Mouse (Mus musculus) neural tube, embryonic 11.5 days (tissue): ENCODE data around the gene Ell. TPM values are rescaled to one million over a fixed set of nuclear protein-coding genes. Genes with fewer than 3 reads are reported as not detected.

Experiments used
- ATAC-seq: fragments of 200-750 bp; cut with Nextera tagmentation; 2 replicates; pipeline ENCODE4 v1.8.0; 2017; ENCODE audit warnings: moderate number of reproducible peaks, mild to moderate bottlenecking, moderate TSS enrichment, moderate library complexity; ENCODE audit not compliant: insufficient read depth, low FRiP score, low TSS enrichment
- DNase-seq: peaks from one replicate; pipeline ENCODE4 v3.0.0-alpha.2; 2015; ENCODE audit warnings: low spot score
- H3K27ac ChIP-seq: fragments of 300-500 bp; sonication (generic); 2 replicates; pipeline ENCODE4 v1.5.1; 2014; ENCODE audit warnings: low read depth, mild to moderate bottlenecking, low read length
- H3K27me3 ChIP-seq: fragments of 300-500 bp; sonication (generic); 2 replicates; pipeline ENCODE4 v1.6.1; 2014; ENCODE audit warnings: mild to moderate bottlenecking, low read length, mixed read lengths; ENCODE audit not compliant: control insufficient read depth, insufficient read depth
- H3K36me3 ChIP-seq: fragments of 300-500 bp; sonication (generic); 2 replicates; pipeline ENCODE4 v1.6.1; 2014; ENCODE audit warnings: mild to moderate bottlenecking, low read length, moderate library complexity, mixed read lengths; ENCODE audit not compliant: control insufficient read depth, insufficient read depth
- H3K4me1 ChIP-seq: fragments of 300-500 bp; sonication (generic); 2 replicates; pipeline ENCODE4 v1.6.1; 2014; ENCODE audit warnings: low read length, mixed read lengths; ENCODE audit not compliant: control insufficient read depth, insufficient read depth
- H3K4me2 ChIP-seq: fragments of 300-500 bp; sonication (generic); 2 replicates; pipeline ENCODE4 v1.6.1; 2014; ENCODE audit warnings: low read depth, mild to moderate bottlenecking, moderate library complexity
- H3K4me3 ChIP-seq: fragments of 300-500 bp; sonication (generic); 2 replicates; pipeline ENCODE4 v1.5.1; 2014; ENCODE audit warnings: low read depth, low read length
- H3K9ac ChIP-seq: fragments of 300-500 bp; sonication (generic); 2 replicates; pipeline ENCODE4 v1.6.1; 2014; ENCODE audit warnings: mild to moderate bottlenecking, low read length
- H3K9me3 ChIP-seq: fragments of 300-500 bp; sonication (generic); 2 replicates; pipeline ENCODE4 v1.6.1; 2016; ENCODE audit warnings: low read length; ENCODE audit not compliant: control insufficient read depth
- WGBS: fragments of 180-500 bp; shearing (Covaris S2); extraction: QIAGEN DNeasy Blood & Tissue Kit; methylation state at CpG from one replicate; pipeline ENCODE4 v1.1.7; 2014; 5-methylcytosine and 5-hydroxymethylcytosine counted together
- polyA plus RNA-seq: library from polyadenylated mRNA; unstranded; fragments of >200 nt; fragmentation: Nextera tagmentation; extraction: Ambion mirVana; gene quantifications from 2 replicates; pipeline ENCODE4 v1.2.1, GENCODE M21; 2014

Ell gene
- polyA plus RNA-seq, 1 experiment from 2014 or later = 18.8 TPM

DNA sequence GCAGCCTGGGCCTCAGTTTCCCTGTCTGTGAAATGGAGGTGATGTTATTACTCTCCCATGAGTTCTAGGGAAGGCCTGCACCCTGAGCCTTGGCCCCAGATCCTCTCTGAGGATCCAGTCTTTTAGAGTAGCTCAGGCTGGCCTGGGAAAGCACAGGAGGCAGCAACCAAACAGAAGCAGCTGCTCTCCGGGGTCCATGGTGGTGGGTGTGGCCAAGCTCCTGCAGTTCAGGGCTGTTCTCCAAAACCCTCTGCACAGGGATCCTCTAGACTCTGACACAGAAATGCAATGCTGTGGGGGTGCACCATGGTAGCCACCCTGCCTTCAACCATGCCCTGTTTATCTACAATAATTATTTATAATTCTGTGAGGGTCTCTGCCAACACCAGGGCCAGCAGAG is 74.5 kb downstream of the Ell start:
- H3K27ac ChIP-seq = no peak overlapping the region
- peaks cover 14% of the 10 kb centered on the region for H3K4me1 ChIP-seq
- no peak overlapping the region for H3K4me2 ChIP-seq
- H3K9ac ChIP-seq = no peak overlapping the region
- 6% methylated on average over 1 of the region's 1 CpGs for WGBS
- H3K27me3 ChIP-seq = no peaks in the 10 kb centered on the region
- no peaks in the 10 kb centered on the region for H3K36me3 ChIP-seq
- no peak for ATAC-seq
- no peak for DNase-seq
- H3K4me3 ChIP-seq = no peak overlapping the region
- H3K9me3 ChIP-seq = no peaks in the 10 kb centered on the region

DNA sequence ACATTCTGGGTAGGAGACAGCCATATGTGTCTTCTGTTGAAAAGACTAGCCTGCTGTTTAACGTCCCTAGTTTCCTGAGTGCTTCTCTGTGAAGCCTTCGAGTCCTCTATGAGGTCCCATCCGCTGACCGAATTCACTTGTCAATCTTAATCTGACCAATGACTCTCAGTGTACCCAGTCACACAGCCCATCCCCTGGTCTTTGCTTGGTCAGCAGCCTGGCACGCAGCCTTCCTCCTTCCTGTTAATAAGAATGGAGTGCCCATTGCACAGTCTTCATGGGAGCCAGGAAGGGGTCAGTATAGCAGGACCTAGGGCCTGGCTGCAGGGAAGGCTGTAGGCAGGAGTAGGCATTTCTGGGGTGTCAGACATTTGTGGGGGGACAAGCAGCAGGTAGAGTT is 75.2 kb downstream of the Ell start:
- H3K27me3 ChIP-seq = no peaks in the 10 kb centered on the region
- H3K9ac ChIP-seq = peak overlapping the region; percentile 8; the same call in 1 of the 2 replicates
- H3K4me3 ChIP-seq = no peak overlapping the region
- 76% methylated on average over 5 of the region's 5 CpGs for WGBS
- DNase-seq (no peak), ATAC-seq (no peak)
- no peaks in the 10 kb centered on the region for H3K36me3 ChIP-seq
- no peak overlapping the region for H3K4me2 ChIP-seq
- H3K9me3 ChIP-seq = no peaks in the 10 kb centered on the region
- 0 out of 2 replicates have a peak, but pooled peaks cover 8% of the 10 kb centered on the region for H3K4me1 ChIP-seq
- H3K27ac ChIP-seq = no peak overlapping the region

DNA sequence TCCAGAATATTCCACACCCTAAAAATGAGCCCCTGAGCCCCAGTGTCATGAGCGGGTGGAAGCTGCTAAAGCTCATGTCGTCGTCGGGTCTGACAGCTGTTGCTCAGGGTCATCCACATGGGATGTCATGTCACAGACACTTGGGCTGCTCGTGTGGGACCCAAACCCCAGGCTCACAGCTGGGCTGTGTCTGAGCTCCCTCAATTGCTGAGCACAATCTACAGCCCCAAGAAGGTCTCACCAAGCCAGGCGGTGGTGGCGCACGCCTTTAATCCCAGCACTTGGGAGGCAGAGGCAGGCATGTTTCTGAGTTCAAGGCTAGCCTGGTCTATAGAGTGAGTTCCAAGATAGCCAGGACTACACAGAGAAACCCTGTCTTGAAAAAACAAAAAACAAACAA is 76.0 kb downstream of the Ell start:
- H3K4me3 ChIP-seq = no peak overlapping the region
- H3K36me3 ChIP-seq = no peaks in the 10 kb centered on the region
- DNase-seq (no peak), ATAC-seq (no peak)
- no peaks in the 10 kb centered on the region for H3K9me3 ChIP-seq
- H3K27ac ChIP-seq = no peak overlapping the region
- H3K27me3 ChIP-seq = no peaks in the 10 kb centered on the region
- 88% methylated on average over 8 of the region's 8 CpGs for WGBS
- 0 out of 2 replicates have a peak, but pooled peaks cover 8% of the 10 kb centered on the region for H3K4me1 ChIP-seq
- no peak overlapping the region for H3K9ac ChIP-seq
- no peak overlapping the region for H3K4me2 ChIP-seq

DNA sequence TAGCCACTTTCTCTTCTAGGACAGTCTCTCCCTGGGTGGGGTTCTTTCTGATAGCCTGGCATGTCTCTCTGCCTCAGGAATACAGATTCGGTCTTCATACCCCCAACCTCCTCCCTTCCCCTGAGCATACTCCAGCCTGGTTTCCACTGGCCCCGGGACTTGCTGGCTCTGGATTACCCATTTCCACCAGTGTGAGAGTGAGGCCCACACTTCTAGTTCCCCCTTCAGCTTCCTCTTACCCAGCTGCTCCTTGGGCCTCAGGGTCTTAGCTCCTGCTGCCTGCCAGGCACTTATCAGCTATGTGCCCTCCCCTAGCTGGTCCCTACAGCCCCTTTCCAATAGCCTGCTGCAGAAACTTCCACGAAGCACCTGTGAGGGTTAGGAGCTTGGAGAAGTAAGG is 76.6 kb downstream of the Ell start, which contains the start of gene Lrrc25:
Gene Lrrc25 (plus strand): TSS at position 262 of the 400 bp plus-strand sequence.
- Histone ChIP-seq H3K9me3 (no peaks in the 10 kb centered on the region), H3K27me3 (no peaks in the 10 kb centered on the region), H3K4me1 (0 out of 2 replicates have a peak, but pooled peaks cover 4% of the 10 kb centered on the region), H3K4me3 (no peak within 1 kb of the TSS), H3K36me3 (no peaks in the 10 kb centered on the region), H3K4me2 (no peak within 1 kb of the TSS), H3K9ac (no peak within 1 kb of the TSS), H3K27ac (no peak within 1 kb of the TSS)
- 80% methylated on average over 3 of the region's 3 CpGs for WGBS
- ATAC-seq (no peak), DNase-seq (no peak)

DNA sequence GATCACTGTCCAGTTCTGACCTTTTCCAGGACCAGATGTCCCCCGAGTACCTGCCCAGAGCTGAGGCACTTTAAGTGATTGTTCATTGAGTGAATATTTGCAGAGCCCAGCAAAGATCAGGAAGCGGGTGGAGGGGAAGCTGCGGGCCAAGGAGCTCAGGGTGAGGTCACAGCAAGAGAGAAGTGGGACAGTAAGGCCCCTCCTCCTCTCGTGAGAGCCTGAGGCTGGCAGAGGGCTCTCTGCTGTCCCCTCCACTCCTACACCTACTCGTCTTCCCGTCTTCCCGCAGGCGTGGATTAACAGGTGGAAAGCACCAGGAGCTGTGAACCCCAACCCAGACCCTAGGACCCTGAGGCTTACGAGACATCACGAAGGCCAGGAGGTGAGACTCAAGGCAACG is 77.4 kb downstream of the Ell start:
- Histone ChIP-seq H3K9ac (no peak overlapping the region), H3K27me3 (no peaks in the 10 kb centered on the region), H3K4me2 (no peak overlapping the region), H3K4me1 (no peaks in the 10 kb centered on the region), H3K4me3 (no peak overlapping the region), H3K9me3 (no peaks in the 10 kb centered on the region), H3K27ac (no peak overlapping the region), H3K36me3 (no peaks in the 10 kb centered on the region)
- 51% methylated on average over 11 of the region's 11 CpGs for WGBS
- no peak for ATAC-seq
- no peak for DNase-seq

DNA sequence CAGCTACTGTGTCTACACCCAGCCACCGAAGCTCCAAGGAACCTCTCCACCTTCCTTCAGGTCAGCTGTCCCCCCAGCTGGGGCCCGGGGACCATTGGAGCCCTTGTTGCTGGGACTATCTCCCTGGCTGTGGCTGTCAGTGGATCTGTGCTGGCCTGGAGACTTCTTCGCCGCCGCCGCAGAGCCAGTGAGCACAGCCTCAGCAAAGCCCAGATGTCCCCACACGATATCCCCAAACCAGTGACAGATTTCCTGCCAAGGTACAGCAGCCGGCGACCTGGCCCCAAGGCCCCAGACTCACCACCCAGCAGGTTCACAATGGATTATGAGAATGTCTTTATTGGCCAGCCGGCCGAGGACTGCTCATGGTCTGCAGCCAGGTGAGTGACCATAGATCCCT is 78.7 kb downstream of the Ell start:
- 79% methylated on average over 11 of the region's 11 CpGs for WGBS

DNA sequence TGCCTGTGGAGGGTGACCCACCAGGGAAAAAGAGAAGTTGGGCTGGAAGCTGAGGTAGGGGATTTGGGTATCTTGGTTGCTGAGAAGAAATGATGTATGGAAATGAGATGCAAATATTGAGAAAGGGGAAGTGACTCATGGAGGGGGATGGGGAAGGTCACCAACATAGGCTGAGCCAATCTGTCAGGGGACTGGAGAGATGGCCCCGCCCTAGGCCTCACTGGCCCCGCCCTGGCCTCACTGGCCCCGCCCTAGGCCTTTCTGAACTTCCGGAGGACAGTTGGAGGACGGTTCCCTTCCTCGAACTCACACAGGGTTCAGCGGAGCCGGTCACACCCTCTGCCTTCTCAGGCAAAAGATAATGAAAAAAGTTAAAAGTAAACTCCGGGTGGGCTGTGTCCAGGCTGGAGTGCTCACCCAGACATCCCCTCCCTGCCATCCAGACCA is 79.7 kb downstream of the Ell start:
- Histone ChIP-seq H3K36me3 (no peaks in the 10 kb centered on the region), H3K9me3 (no peaks in the 10 kb centered on the region), H3K4me3 (no peak overlapping the region), H3K27ac (no peak overlapping the region), H3K27me3 (no peaks in the 10 kb centered on the region), H3K9ac (no peak overlapping the region), H3K4me1 (no peaks in the 10 kb centered on the region), H3K4me2 (no peak overlapping the region)
- WGBS = 46% methylated on average over 9 of the region's 9 CpGs
- DNase-seq (peak; percentile 61), ATAC-seq (peak; percentile 62; the same call in 1 of the 2 replicates)

More for the DNA sequence above, 78.7 kb downstream of the Ell start:
- no peak for DNase-seq
- Histone ChIP-seq H3K4me3 (no peak overlapping the region), H3K36me3 (no peaks in the 10 kb centered on the region), H3K4me2 (no peak overlapping the region), H3K9me3 (no peaks in the 10 kb centered on the region), H3K27ac (no peak overlapping the region), H3K27me3 (no peaks in the 10 kb centered on the region), H3K9ac (no peak overlapping the region), H3K4me1 (no peaks in the 10 kb centered on the region)
- ATAC-seq = no peak

DNA sequence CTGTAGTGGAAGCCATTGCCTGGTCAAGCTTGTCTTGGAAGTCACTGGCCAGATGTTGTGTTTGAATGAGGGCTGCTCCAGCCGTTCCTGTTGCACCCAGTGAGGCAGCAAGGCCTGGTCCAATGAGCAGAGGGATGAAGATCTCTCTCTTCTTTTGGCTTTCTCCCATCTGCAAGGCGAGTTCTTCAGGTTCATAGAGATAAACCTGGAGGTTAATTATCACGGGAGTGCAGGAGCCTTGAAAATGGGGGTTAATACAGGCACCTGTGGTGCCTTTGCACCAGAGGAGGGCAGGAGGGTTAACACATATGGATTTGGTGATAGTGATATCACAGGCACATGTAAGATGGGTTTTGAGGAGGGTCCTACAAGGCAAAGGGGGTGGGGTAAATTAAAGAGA is 83.0 kb downstream of the Ell start:
- Histone ChIP-seq H3K9ac (no peak overlapping the region), H3K27me3 (no peaks in the 10 kb centered on the region), H3K4me3 (no peak overlapping the region), H3K4me2 (no peak overlapping the region), H3K36me3 (no peaks in the 10 kb centered on the region), H3K27ac (no peak overlapping the region), H3K9me3 (no peaks in the 10 kb centered on the region), H3K4me1 (no peaks in the 10 kb centered on the region)
- ATAC-seq (no peak), DNase-seq (no peak)
- 66% methylated on average over 3 of the region's 3 CpGs for WGBS

DNA sequence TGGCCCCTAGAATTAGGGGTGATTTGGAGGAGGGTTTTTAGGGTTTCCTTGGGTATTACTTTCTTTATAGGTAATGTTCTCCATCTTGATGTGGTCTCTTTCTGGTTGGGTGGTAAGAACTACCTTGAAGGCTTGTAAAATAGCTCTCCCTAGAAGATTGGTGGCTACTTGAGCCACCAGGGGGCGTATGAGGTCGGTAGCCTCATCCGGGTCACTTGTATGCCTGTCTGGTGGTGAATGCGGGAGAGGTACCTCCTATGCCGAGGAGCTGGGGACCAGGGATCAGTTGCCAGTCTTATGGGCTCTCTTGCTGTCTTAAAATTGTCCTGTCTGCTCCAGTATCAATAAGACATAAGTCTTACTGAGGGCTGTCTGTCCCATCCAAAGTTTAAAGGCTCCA is 85.8 kb downstream of the Ell start:
- DNase-seq (peak; percentile 58), ATAC-seq (no peak)
- 21% methylated on average over 5 of the region's 5 CpGs for WGBS
- no peaks in the 10 kb centered on the region for H3K9me3 ChIP-seq
- no peak overlapping the region for H3K9ac ChIP-seq
- H3K27me3 ChIP-seq = no peaks in the 10 kb centered on the region
- no peak overlapping the region for H3K4me3 ChIP-seq
- H3K27ac ChIP-seq = no peak overlapping the region
- H3K4me2 ChIP-seq = no peak overlapping the region
- H3K4me1 ChIP-seq = peaks cover 2% of the 10 kb centered on the region; the same call in 1 of the 2 replicates
- no peaks in the 10 kb centered on the region for H3K36me3 ChIP-seq
